Mouse (Mus musculus) liver, embryonic 14.5 days (tissue): Measurements from ENCODE around the gene Setd7.

Source experiments
- CTCF ChIP-seq: IDR thresholded peaks from 2 replicates; pipeline ENCODE4 v1.5.1; 2016; ENCODE audit warnings: antibody characterized with exemption, low read depth, control low read depth
- EP300 ChIP-seq: IDR thresholded peaks from 2 replicates; pipeline ENCODE4 v1.6.1; 2016; ENCODE audit warnings: antibody characterized with exemption, low read depth

DNA sequence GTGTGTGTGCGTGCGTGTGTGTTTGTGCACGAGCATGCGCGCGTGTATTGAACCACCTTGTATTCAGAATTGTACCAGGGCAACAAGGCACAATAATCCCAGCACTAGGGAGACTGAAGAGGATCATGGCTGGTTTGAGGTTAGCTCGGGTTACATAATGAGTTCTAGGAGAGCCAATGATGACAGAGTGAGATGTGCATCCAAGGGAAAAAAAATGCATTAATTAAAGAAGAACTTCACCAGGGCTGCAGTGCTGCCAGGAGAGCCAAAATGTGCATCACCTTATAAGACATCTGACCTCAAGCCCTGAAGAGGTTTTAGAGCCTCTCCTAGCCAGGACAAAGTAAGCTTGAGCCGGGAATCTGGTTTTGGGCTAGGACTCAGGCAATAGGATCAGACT is 5.1 kb downstream of the Setd7 start:
- no peak for TF ChIP-seq EP300
- no peak for TF ChIP-seq CTCF
